Mouse (Mus musculus) cortical plate, adult 2 months (tissue): ENCODE measurements around the gene Col16a1.

Source experiments
- CTCF ChIP-seq: fragments of 200-500 bp; IDR thresholded peaks from 2 replicates; pipeline ENCODE4 v1.5.1; 2011; ENCODE audit warnings: mild to moderate bottlenecking, control low read depth, low read length; ENCODE audit not compliant: insufficient read depth; ENCODE audit errors: extremely low read depth
- POLR2A ChIP-seq: fragments of 200-500 bp; IDR thresholded peaks from 2 replicates; pipeline ENCODE4 v1.6.1; 2011; ENCODE audit warnings: mild to moderate bottlenecking, low read length, control low read depth; ENCODE audit not compliant: insufficient read depth; ENCODE audit errors: extremely low read depth

GRCm38 (mm10) chr4:130071758-130072157 lies 24.1 kb downstream of the Col16a1 start:
- TF ChIP-seq POLR2A (no peak), CTCF (no peak)
